Mouse (Mus musculus): ENCODE results near the gene Stk24. TPM values are rescaled to one million over a fixed set of nuclear protein-coding genes. Genes with fewer than 3 reads are reported as not detected.

Gene Stk24
- total and polyA plus RNA-seq, 3 experiments, result 62.5 to 79.3 TPM; not detected in 1

- H3K4me3 ChIP-seq (ENCODE audit: control insufficient read depth in 1 of 2, insufficient read depth in 1 of 2, low read depth in 2 of 2, low read length in 2 of 2), result no peak overlapping the region
- H3K36me3 ChIP-seq (ENCODE audit: control insufficient read depth in 1 of 2, insufficient read depth in 2 of 2, low read length in 2 of 2), result peaks cover 0 to 22% of the 10 kb centered on the region in 2 experiments; a peak in 2 of 4 replicates
- no peak for DNase-seq (ENCODE audit: low read depth, low spot score)
- H3K9ac ChIP-seq (ENCODE audit: control insufficient read depth, low read depth, low read length, poor library complexity, severe bottlenecking), result no peak overlapping the region
- no peak overlapping the region for H3K27ac ChIP-seq (ENCODE audit: control insufficient read depth, low read depth, low read length)
- TF ChIP-seq GATA1 (IDR thresholded peaks at IDR 0.05; ENCODE audit: low read depth, low read length), result no peak
- H3K9me3 ChIP-seq (replicated peaks; ENCODE audit: insufficient read depth, low read length), result no peaks in the 10 kb centered on the region
- H3K4me1 ChIP-seq (ENCODE audit: control insufficient read depth in 1 of 2, insufficient read depth in 2 of 2, low read length in 2 of 2), result peaks cover 3 to 24% of the 10 kb centered on the region in 2 experiments
- peaks cover 66% of the 10 kb centered on the region for H3K79me2 ChIP-seq (ENCODE audit: control insufficient read depth, insufficient read depth, low read length, poor library complexity)
- H3K27me3 ChIP-seq (ENCODE audit: control insufficient read depth in 1 of 2, insufficient read depth in 2 of 2, low read length in 2 of 2), result no peaks in the 10 kb centered on the region
Measured at GRCm38 (mm10) chr14:121322150-121322549, 57.7 kb downstream of the Stk24 start.

GRCm38 (mm10) chr14:121318382-121318781 is 61.4 kb downstream of the Stk24 start:
- H3K27ac ChIP-seq (ENCODE audit: control insufficient read depth, low read depth, low read length), result peak overlapping the region; percentile 44; the same call in 1 of the 2 replicates
- H3K27me3 ChIP-seq (ENCODE audit: control insufficient read depth in 1 of 2, insufficient read depth in 2 of 2, low read length in 2 of 2), result no peaks in the 10 kb centered on the region
- peaks cover 3 to 23% of the 10 kb centered on the region in 2 experiments for H3K4me1 ChIP-seq (ENCODE audit: control insufficient read depth in 1 of 2, insufficient read depth in 2 of 2, low read length in 2 of 2)
- peaks cover 0 to 22% of the 10 kb centered on the region in 2 experiments; a peak in 2 of 4 replicates for H3K36me3 ChIP-seq (ENCODE audit: control insufficient read depth in 1 of 2, insufficient read depth in 2 of 2, low read length in 2 of 2)
- peak; percentile 59 for DNase-seq (ENCODE audit: low read depth, low spot score)
- H3K9ac ChIP-seq (ENCODE audit: control insufficient read depth, low read depth, low read length, poor library complexity, severe bottlenecking), result no peak overlapping the region
- H3K79me2 ChIP-seq (ENCODE audit: control insufficient read depth, insufficient read depth, low read length, poor library complexity), result peaks cover 66% of the 10 kb centered on the region
- TF ChIP-seq ZNF384 (IDR thresholded peaks at IDR 0.05; ENCODE audit: low read depth, low read length), result no peak
- TF ChIP-seq USF2 (IDR thresholded peaks at IDR 0.05; ENCODE audit: borderline replicate concordance in 1 of 2, insufficient read depth in 1 of 2, low read depth in 1 of 2, low read length in 2 of 2), result no peak
- TF ChIP-seq ZMIZ1 (IDR thresholded peaks at IDR 0.05; ENCODE audit: low read depth, low read length), result no peak
- TF ChIP-seq MEF2A (IDR thresholded peaks at IDR 0.05; ENCODE audit: extremely low read depth, insufficient replicate concordance, low read depth, low read length, poor library complexity, severe bottlenecking), result no peak
- no peak for TF ChIP-seq UBTF (IDR thresholded peaks at IDR 0.05; ENCODE audit: borderline replicate concordance, insufficient read depth, low read depth, low read length)
- TF ChIP-seq MYC (IDR thresholded peaks at IDR 0.05; ENCODE audit: low read depth, low read length), result 0 out of 2 replicates have a peak, but pooled peaks have one; percentile 31
- TF ChIP-seq RCOR1 (IDR thresholded peaks at IDR 0.05; ENCODE audit: low read depth, low read length), result peak; percentile 52; the same call in 1 of the 2 replicates
- TF ChIP-seq JUND (IDR thresholded peaks at IDR 0.05; ENCODE audit: low read depth, low read length), result no peak
- no peak for TF ChIP-seq MAFK (IDR thresholded peaks at IDR 0.05; ENCODE audit: borderline replicate concordance, low read depth, low read length)
- TF ChIP-seq ZC3H11A (IDR thresholded peaks at IDR 0.05; ENCODE audit: low read depth, low read length), result no peak
- TF ChIP-seq POLR2AphosphoS5 (IDR thresholded peaks at IDR 0.05; ENCODE audit: borderline replicate concordance, low read depth, low read length), result no peak
- TF ChIP-seq CHD1 (IDR thresholded peaks at IDR 0.05; ENCODE audit: low read depth, low read length), result no peak
- no peak for TF ChIP-seq HCFC1 (IDR thresholded peaks at IDR 0.05; ENCODE audit: low read depth, low read length)
- TF ChIP-seq ELF1 (IDR thresholded peaks at IDR 0.05; ENCODE audit: low read depth, low read length), result no peak
- TF ChIP-seq ZKSCAN1 (IDR thresholded peaks at IDR 0.05; ENCODE audit: low read depth, low read length), result no peak
- no peak for TF ChIP-seq RAD21 (IDR thresholded peaks at IDR 0.05; ENCODE audit: low read depth, low read length)
- no peak for TF ChIP-seq NRF1 (IDR thresholded peaks at IDR 0.05; ENCODE audit: insufficient read depth, low read depth, low read length, poor library complexity, severe bottlenecking)
- peak; percentile 67 to 68; a peak in 3 of 4 replicates for TF ChIP-seq EP300 (IDR thresholded peaks at IDR 0.05; ENCODE audit: low read depth in 1 of 2, low read length in 2 of 2)
- TF ChIP-seq KAT2A (conservative IDR thresholded peaks at IDR 0.05; ENCODE audit: low read depth, low read length), result no peak
- peak; percentile 55; the same call in 1 of the 2 replicates for TF ChIP-seq BHLHE40 (IDR thresholded peaks at IDR 0.05; ENCODE audit: borderline replicate concordance, low read depth, low read length)
- peak; percentile 19; the same call in 1 of the 2 replicates for TF ChIP-seq TAL1 (IDR thresholded peaks at IDR 0.05; ENCODE audit: low read length)
- no peak for TF ChIP-seq GABPA (IDR thresholded peaks at IDR 0.05; ENCODE audit: low read depth, low read length)
- TF ChIP-seq SIN3A (IDR thresholded peaks at IDR 0.05; ENCODE audit: low read length), result peak; percentile 58; the same call in 1 of the 2 replicates
- peak; percentile 70 for TF ChIP-seq TCF12 (IDR thresholded peaks at IDR 0.05; ENCODE audit: low read depth, low read length)
- TF ChIP-seq GATA1 (IDR thresholded peaks at IDR 0.05; ENCODE audit: low read depth, low read length), result peak; percentile 81
- TF ChIP-seq ETS1 (IDR thresholded peaks at IDR 0.05; ENCODE audit: low read depth, low read length), result peak; percentile 63
- no peaks in the 10 kb centered on the region for H3K9me3 ChIP-seq (replicated peaks; ENCODE audit: insufficient read depth, low read length)
- no peak overlapping the region for H3K4me3 ChIP-seq (ENCODE audit: control insufficient read depth in 1 of 2, insufficient read depth in 1 of 2, low read depth in 2 of 2, low read length in 2 of 2)
